Mouse (Mus musculus): ENCODE results near the gene Rad1. TPM values are rescaled to one million over a fixed set of nuclear protein-coding genes. Genes with fewer than 3 reads are reported as not detected.

Gene Rad1
- total and polyA plus RNA-seq, 3 experiments: 34.6 to 47.0 TPM; not detected in 1

DNA sequence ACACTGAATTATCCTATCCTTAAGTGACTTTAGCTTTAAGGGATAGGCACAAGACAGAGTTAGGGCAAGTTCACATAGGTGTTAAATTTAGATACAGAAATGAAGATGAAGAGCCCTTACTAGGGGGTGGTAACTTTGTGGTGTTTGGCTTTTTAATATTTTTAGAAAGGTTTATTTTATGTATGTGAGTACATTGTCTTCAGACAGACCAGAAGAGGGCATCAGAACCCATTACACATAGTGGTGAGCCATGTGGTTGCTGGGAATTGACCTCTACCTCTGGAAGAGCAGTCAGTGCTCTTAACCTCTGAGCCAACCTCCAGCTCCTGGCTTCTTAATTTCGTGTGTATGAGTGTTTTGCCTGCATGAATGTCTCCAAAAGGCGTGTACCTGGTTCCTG, 1.4 kb downstream of the Rad1 start:
- peaks cover 53% of the 10 kb centered on the region for H3K79me2 ChIP-seq (ENCODE audit: control insufficient read depth, insufficient read depth, low read length, poor library complexity)
- 0 out of 2 replicates have a peak overlapping the region, but pooled peaks have one; percentile 19 for H3K27ac ChIP-seq (ENCODE audit: control insufficient read depth, low read depth, low read length)
- peaks cover 18 to 34% of the 10 kb centered on the region in 2 experiments for H3K36me3 ChIP-seq (ENCODE audit: control insufficient read depth in 1 of 2, insufficient read depth in 2 of 2, low read length in 2 of 2)
- peak; percentile 66 for DNase-seq (ENCODE audit: low read depth, low spot score)
- peak overlapping the region; percentile 83 for H3K9ac ChIP-seq (ENCODE audit: control insufficient read depth, low read depth, low read length, poor library complexity, severe bottlenecking)
- no peaks in the 10 kb centered on the region for H3K9me3 ChIP-seq (replicated peaks; ENCODE audit: insufficient read depth, low read length)
- H3K27me3 ChIP-seq (ENCODE audit: control insufficient read depth in 1 of 2, insufficient read depth in 2 of 2, low read length in 2 of 2): no peaks in the 10 kb centered on the region
- peak overlapping the region; percentile 60 to 85 for H3K4me3 ChIP-seq (ENCODE audit: control insufficient read depth in 1 of 2, insufficient read depth in 1 of 2, low read depth in 2 of 2, low read length in 2 of 2)
- peaks cover 8 to 9% of the 10 kb centered on the region in 2 experiments; a peak in 3 of 4 replicates for H3K4me1 ChIP-seq (ENCODE audit: control insufficient read depth in 1 of 2, insufficient read depth in 2 of 2, low read length in 2 of 2)
- TF ChIP-seq USF2 (IDR thresholded peaks at IDR 0.05; ENCODE audit: borderline replicate concordance in 1 of 2, insufficient read depth in 1 of 2, low read depth in 1 of 2, low read length in 2 of 2): no peak
- TF ChIP-seq SMC3 (IDR thresholded peaks at IDR 0.05; ENCODE audit: low read depth, low read length): peak; percentile 31; the same call in 1 of the 2 replicates
- TF ChIP-seq MYC (IDR thresholded peaks at IDR 0.05; ENCODE audit: low read depth, low read length): peak; percentile 97
- TF ChIP-seq MYB (IDR thresholded peaks at IDR 0.05; ENCODE audit: low read depth, low read length): no peak
- TF ChIP-seq TAL1 (IDR thresholded peaks at IDR 0.05; ENCODE audit: low read length): no peak
- no peak for TF ChIP-seq MAFK (IDR thresholded peaks at IDR 0.05; ENCODE audit: borderline replicate concordance, low read depth, low read length)
- TF ChIP-seq MAX (IDR thresholded peaks at IDR 0.05; ENCODE audit: low read length): peak; percentile 82
- TF ChIP-seq SIN3A (IDR thresholded peaks at IDR 0.05; ENCODE audit: low read length): peak; percentile 60; the same call in 1 of the 2 replicates
- TF ChIP-seq CTCF (IDR thresholded peaks at IDR 0.05 in 2 of 3, conservative IDR thresholded peaks at IDR 0.05 in 1 of 3; ENCODE audit: control insufficient read depth in 1 of 3, insufficient read depth in 1 of 3, low read depth in 2 of 3, low read length in 3 of 3, poor library complexity in 1 of 3, severe bottlenecking in 1 of 3): peak in 2 of 3 experiments; percentile 20 to 50; a peak in 4 of 6 replicates
- no peak for TF ChIP-seq GABPA (IDR thresholded peaks at IDR 0.05; ENCODE audit: low read depth, low read length)
- TF ChIP-seq POLR2A (IDR thresholded peaks at IDR 0.05; ENCODE audit: control insufficient read depth in 1 of 2, insufficient read depth in 1 of 2, low read depth in 1 of 2, low read length in 2 of 2, poor library complexity in 1 of 2): 0 out of 4 replicates have a peak, but pooled peaks of 1 of the 2 experiments have one; percentile 19
- no peak for TF ChIP-seq MEF2A (IDR thresholded peaks at IDR 0.05; ENCODE audit: extremely low read depth, insufficient replicate concordance, low read depth, low read length, poor library complexity, severe bottlenecking)
- no peak for TF ChIP-seq TCF12 (IDR thresholded peaks at IDR 0.05; ENCODE audit: low read depth, low read length)
- TF ChIP-seq ZMIZ1 (IDR thresholded peaks at IDR 0.05; ENCODE audit: low read depth, low read length): no peak
- TF ChIP-seq RAD21 (IDR thresholded peaks at IDR 0.05; ENCODE audit: low read depth, low read length): peak; percentile 33
- TF ChIP-seq EP300 (IDR thresholded peaks at IDR 0.05; ENCODE audit: low read depth in 1 of 2, low read length in 2 of 2): no peak
- TF ChIP-seq MXI1 (IDR thresholded peaks at IDR 0.05; ENCODE audit: low read depth, low read length): peak; percentile 46; the same call in 1 of the 2 replicates
- no peak for TF ChIP-seq MAZ (IDR thresholded peaks at IDR 0.05; ENCODE audit: low read depth, low read length)

DNA sequence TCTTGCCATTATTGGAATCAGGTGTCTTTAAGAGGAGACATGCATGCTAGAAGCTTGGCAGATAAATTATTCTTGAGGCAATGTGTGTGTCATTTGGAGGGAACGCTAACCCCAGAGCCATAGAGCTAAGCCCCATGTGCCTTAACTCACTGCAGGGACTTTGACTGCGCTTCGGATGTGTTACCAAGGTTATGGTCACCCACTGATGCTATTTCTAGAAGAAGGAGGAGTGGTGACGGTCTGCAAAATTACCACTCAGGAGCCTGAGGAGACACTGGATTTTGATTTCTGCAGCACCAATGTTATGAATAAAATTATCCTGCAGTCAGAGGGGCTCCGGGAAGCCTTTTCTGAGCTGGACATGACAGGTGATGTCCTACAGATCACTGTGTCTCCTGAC, 4.3 kb downstream of the Rad1 start:
- Histone ChIP-seq H3K9me3 (replicated peaks; ENCODE audit: insufficient read depth, low read length) (no peaks in the 10 kb centered on the region), H3K79me2 (ENCODE audit: control insufficient read depth, insufficient read depth, low read length, poor library complexity) (peaks cover 28% of the 10 kb centered on the region), H3K27ac (ENCODE audit: control insufficient read depth, low read depth, low read length) (no peak overlapping the region), H3K27me3 (ENCODE audit: control insufficient read depth in 1 of 2, insufficient read depth in 2 of 2, low read length in 2 of 2) (no peaks in the 10 kb centered on the region), H3K4me1 (ENCODE audit: control insufficient read depth in 1 of 2, insufficient read depth in 2 of 2, low read length in 2 of 2) (peaks cover 4 to 6% of the 10 kb centered on the region in 2 experiments; a peak in 2 of 4 replicates), H3K36me3 (ENCODE audit: control insufficient read depth in 1 of 2, insufficient read depth in 2 of 2, low read length in 2 of 2) (peaks cover 10 to 18% of the 10 kb centered on the region in 2 experiments), H3K9ac (ENCODE audit: control insufficient read depth, low read depth, low read length, poor library complexity, severe bottlenecking) (no peak overlapping the region), H3K4me3 (ENCODE audit: control insufficient read depth in 1 of 2, insufficient read depth in 1 of 2, low read depth in 2 of 2, low read length in 2 of 2) (no peak overlapping the region)
- DNase-seq (ENCODE audit: low read depth, low spot score): no peak
- TF ChIP-seq MAZ (IDR thresholded peaks at IDR 0.05; ENCODE audit: low read depth, low read length) (no peak), ZMIZ1 (IDR thresholded peaks at IDR 0.05; ENCODE audit: low read depth, low read length) (no peak), MAFK (IDR thresholded peaks at IDR 0.05; ENCODE audit: borderline replicate concordance, low read depth, low read length) (no peak), GABPA (IDR thresholded peaks at IDR 0.05; ENCODE audit: low read depth, low read length) (no peak), NRF1 (IDR thresholded peaks at IDR 0.05; ENCODE audit: insufficient read depth, low read depth, low read length, poor library complexity, severe bottlenecking) (no peak), SIN3A (IDR thresholded peaks at IDR 0.05; ENCODE audit: low read length) (no peak), USF1 (IDR thresholded peaks at IDR 0.05; ENCODE audit: low read depth, low read length) (no peak), JUND (IDR thresholded peaks at IDR 0.05; ENCODE audit: low read depth, low read length) (no peak), KAT2A (conservative IDR thresholded peaks at IDR 0.05; ENCODE audit: low read depth, low read length) (no peak), POLR2AphosphoS2 (IDR thresholded peaks at IDR 0.05; ENCODE audit: low read length) (no peak), NELFE (IDR thresholded peaks at IDR 0.05; ENCODE audit: low read depth, low read length) (no peak), MYB (IDR thresholded peaks at IDR 0.05; ENCODE audit: low read depth, low read length) (no peak)

Data from MEL (cell line).